Mouse (Mus musculus) C2C12 (cell line): ENCODE measurements around the gene Arih2.

Experiments used
- CTCF ChIP-seq: IDR thresholded peaks from one replicate; pipeline ENCODE4 v1.5.1; 2011; ENCODE audit not compliant: control insufficient read depth, insufficient read depth, insufficient read length
- FOSL1 ChIP-seq: IDR thresholded peaks from one replicate; pipeline ENCODE4 v1.8.0; 2011; ENCODE audit warnings: mild to moderate bottlenecking, low read length; ENCODE audit not compliant: poor library complexity, insufficient read depth, severe bottlenecking

- TF ChIP-seq CTCF: no peak
- no peak for TF ChIP-seq FOSL1
Measured at GRCm38 (mm10) chr9:108633846-108634245, 15.3 kb downstream of the Arih2 start.
